Mouse (Mus musculus): ENCODE results near the gene Skiv2l.

DNA sequence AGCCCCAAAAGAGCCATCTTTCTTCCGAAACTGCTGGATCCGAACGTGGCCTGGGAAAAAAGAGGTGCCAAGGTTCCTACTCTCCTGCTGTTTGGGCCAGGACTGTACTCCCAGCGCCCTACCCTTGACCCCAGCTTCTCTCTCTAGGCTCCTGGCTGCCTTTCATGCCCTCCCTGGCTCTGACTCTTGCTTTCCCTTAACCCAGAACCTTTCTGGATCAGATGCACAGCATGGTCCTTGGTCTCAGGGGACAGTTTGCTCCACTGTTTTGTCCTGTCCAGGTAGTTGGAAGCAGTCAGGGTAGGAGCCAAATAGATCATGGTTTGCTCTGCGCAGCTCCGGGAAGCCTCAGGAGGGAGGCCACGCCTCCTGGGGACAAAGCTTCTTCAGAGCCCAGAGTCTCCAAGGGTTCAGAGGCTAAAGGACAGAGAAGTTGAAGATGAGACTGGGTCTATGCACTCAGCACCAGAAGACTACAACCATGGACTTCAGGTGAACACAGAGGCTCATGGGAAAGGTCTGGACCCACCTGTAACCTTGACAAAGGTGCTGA, 35.1 kb downstream of the Skiv2l start:
- no peak for TF ChIP-seq POLR2A (IDR thresholded peaks at IDR 0.05; ENCODE audit: extremely low read depth, insufficient read depth, low read length)
- no peak for TF ChIP-seq CTCF (IDR thresholded peaks at IDR 0.05; ENCODE audit: low read depth, low read length)
